Mouse (Mus musculus): Measurements from ENCODE around the gene Mesd. TPM values are rescaled to one million over a fixed set of nuclear protein-coding genes. Genes with fewer than 3 reads are reported as not detected.

Gene Mesd
- polyA plus RNA-seq, 1 experiment from 2014 or later, result 62.9 TPM

GRCm38 (mm10) chr7:83913405-83913932 lies 29.2 kb downstream of the Mesd start:
- no peaks in the 10 kb centered on the region for H3K36me3 ChIP-seq (ENCODE audit: control insufficient read depth, insufficient read depth, low read length)
- no peak for ATAC-seq (ENCODE audit: low FRiP score, low TSS enrichment)
- no peaks in the 10 kb centered on the region for H3K9me3 ChIP-seq (ENCODE audit: control insufficient read depth, low read length)
- H3K4me3 ChIP-seq (ENCODE audit: low read depth, low read length), result no peak overlapping the region
- H3K4me1 ChIP-seq (replicated peaks; ENCODE audit: control insufficient read depth, insufficient read depth), result no peaks in the 10 kb centered on the region
- H3K27ac ChIP-seq (replicated peaks), result no peak overlapping the region
- H3K27me3 ChIP-seq (ENCODE audit: control insufficient read depth, insufficient read depth, low read length), result no peaks in the 10 kb centered on the region
- DNase-seq (ENCODE audit: low spot score), result no peak
- no peak for TF ChIP-seq CTCF (IDR thresholded peaks at IDR 0.05; ENCODE audit: low read depth)
- no peak for TF ChIP-seq EP300 (optimal IDR thresholded peaks at IDR 0.05)
- no peak overlapping the region for H3K9ac ChIP-seq (ENCODE audit: low read length)
- WGBS, result 90% methylated on average over 6 of the region's 6 CpGs
- H3K4me2 ChIP-seq (replicated peaks; ENCODE audit: low read depth), result no peak overlapping the region

DNA sequence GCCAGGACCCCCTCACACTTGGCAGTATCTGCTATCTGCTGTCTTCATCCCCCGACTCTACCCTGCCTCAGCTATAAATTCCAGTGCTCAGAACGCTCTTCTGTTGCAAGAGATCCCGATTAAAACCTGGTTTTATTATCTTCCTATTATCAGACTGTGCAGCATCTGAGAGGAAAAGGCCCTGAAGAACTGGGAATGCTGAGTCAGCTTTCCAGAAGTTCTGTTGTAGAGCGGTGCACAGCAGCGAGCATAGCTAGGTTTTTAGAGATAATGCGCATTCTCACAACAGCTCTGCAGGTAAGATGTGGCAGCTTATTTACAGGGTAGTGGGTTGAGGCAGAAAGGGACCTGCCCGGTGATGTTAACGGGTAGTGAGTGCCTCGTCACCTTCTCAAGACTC lies 29.7 kb downstream of the Mesd start:
- Histone ChIP-seq H3K36me3 (ENCODE audit: control insufficient read depth, insufficient read depth, low read length) (no peaks in the 10 kb centered on the region), H3K27me3 (ENCODE audit: control insufficient read depth, insufficient read depth, low read length) (no peaks in the 10 kb centered on the region), H3K9me3 (ENCODE audit: control insufficient read depth, low read length) (no peaks in the 10 kb centered on the region), H3K9ac (ENCODE audit: low read length) (no peak overlapping the region), H3K27ac (replicated peaks) (no peak overlapping the region), H3K4me1 (replicated peaks; ENCODE audit: control insufficient read depth, insufficient read depth) (no peaks in the 10 kb centered on the region), H3K4me2 (replicated peaks; ENCODE audit: low read depth) (no peak overlapping the region), H3K4me3 (ENCODE audit: low read depth, low read length) (no peak overlapping the region)
- DNase-seq (ENCODE audit: low spot score) (no peak), ATAC-seq (ENCODE audit: low FRiP score, low TSS enrichment) (no peak)
- 77% methylated on average over 9 of the region's 9 CpGs for WGBS
- no peak for TF ChIP-seq EP300 (optimal IDR thresholded peaks at IDR 0.05)
- TF ChIP-seq CTCF (IDR thresholded peaks at IDR 0.05; ENCODE audit: low read depth), result no peak

GRCm38 (mm10) chr7:83914566-83914965 lies 30.3 kb downstream of the Mesd start:
- WGBS, result 0% methylated on average over 3 of the region's 3 CpGs

GRCm38 (mm10) chr7:83920241-83920640 lies 36.0 kb downstream of the Mesd start:
- Histone ChIP-seq H3K4me1 (replicated peaks; ENCODE audit: control insufficient read depth, insufficient read depth) (no peaks in the 10 kb centered on the region), H3K4me2 (replicated peaks; ENCODE audit: low read depth) (no peak overlapping the region), H3K9ac (ENCODE audit: low read length) (no peak overlapping the region), H3K4me3 (ENCODE audit: low read depth, low read length) (no peak overlapping the region), H3K9me3 (ENCODE audit: control insufficient read depth, low read length) (no peaks in the 10 kb centered on the region), H3K36me3 (ENCODE audit: control insufficient read depth, insufficient read depth, low read length) (no peaks in the 10 kb centered on the region), H3K27ac (replicated peaks) (no peak overlapping the region), H3K27me3 (ENCODE audit: control insufficient read depth, insufficient read depth, low read length) (no peaks in the 10 kb centered on the region)
- no peak for DNase-seq (ENCODE audit: low spot score)
- 57% methylated on average over 4 of the region's 4 CpGs for WGBS
- TF ChIP-seq CTCF (IDR thresholded peaks at IDR 0.05; ENCODE audit: low read depth) (no peak), EP300 (optimal IDR thresholded peaks at IDR 0.05) (no peak)
- ATAC-seq (ENCODE audit: low FRiP score, low TSS enrichment), result no peak

More at GRCm38 (mm10) chr7:83914566-83914965, 30.3 kb downstream of the Mesd start:
- no peak overlapping the region for H3K4me2 ChIP-seq (replicated peaks; ENCODE audit: low read depth)
- TF ChIP-seq EP300 (optimal IDR thresholded peaks at IDR 0.05), result no peak
- TF ChIP-seq CTCF (IDR thresholded peaks at IDR 0.05; ENCODE audit: low read depth), result peak; percentile 92
- no peaks in the 10 kb centered on the region for H3K36me3 ChIP-seq (ENCODE audit: control insufficient read depth, insufficient read depth, low read length)
- 0 out of 2 replicates have a peak, but pooled peaks have one; percentile 24 for ATAC-seq (ENCODE audit: low FRiP score, low TSS enrichment)
- no peaks in the 10 kb centered on the region for H3K27me3 ChIP-seq (ENCODE audit: control insufficient read depth, insufficient read depth, low read length)
- no peaks in the 10 kb centered on the region for H3K9me3 ChIP-seq (ENCODE audit: control insufficient read depth, low read length)
- H3K4me3 ChIP-seq (ENCODE audit: low read depth, low read length), result no peak overlapping the region
- peak; percentile 86 for DNase-seq (ENCODE audit: low spot score)
- H3K4me1 ChIP-seq (replicated peaks; ENCODE audit: control insufficient read depth, insufficient read depth), result no peaks in the 10 kb centered on the region
- H3K27ac ChIP-seq (replicated peaks), result no peak overlapping the region
- no peak overlapping the region for H3K9ac ChIP-seq (ENCODE audit: low read length)

GRCm38 (mm10) chr7:83921637-83922036 lies 37.4 kb downstream of the Mesd start:
- Histone ChIP-seq H3K27ac (replicated peaks) (no peak overlapping the region), H3K9me3 (ENCODE audit: control insufficient read depth, low read length) (no peaks in the 10 kb centered on the region), H3K4me3 (ENCODE audit: low read depth, low read length) (no peak overlapping the region), H3K36me3 (ENCODE audit: control insufficient read depth, insufficient read depth, low read length) (no peaks in the 10 kb centered on the region), H3K4me1 (replicated peaks; ENCODE audit: control insufficient read depth, insufficient read depth) (no peaks in the 10 kb centered on the region), H3K27me3 (ENCODE audit: control insufficient read depth, insufficient read depth, low read length) (no peaks in the 10 kb centered on the region), H3K4me2 (replicated peaks; ENCODE audit: low read depth) (no peak overlapping the region), H3K9ac (ENCODE audit: low read length) (no peak overlapping the region)
- WGBS, result 34% methylated on average over 3 of the region's 3 CpGs
- TF ChIP-seq EP300 (optimal IDR thresholded peaks at IDR 0.05), result no peak
- no peak for TF ChIP-seq CTCF (IDR thresholded peaks at IDR 0.05; ENCODE audit: low read depth)
- DNase-seq (ENCODE audit: low spot score) (no peak), ATAC-seq (ENCODE audit: low FRiP score, low TSS enrichment) (no peak)

DNA sequence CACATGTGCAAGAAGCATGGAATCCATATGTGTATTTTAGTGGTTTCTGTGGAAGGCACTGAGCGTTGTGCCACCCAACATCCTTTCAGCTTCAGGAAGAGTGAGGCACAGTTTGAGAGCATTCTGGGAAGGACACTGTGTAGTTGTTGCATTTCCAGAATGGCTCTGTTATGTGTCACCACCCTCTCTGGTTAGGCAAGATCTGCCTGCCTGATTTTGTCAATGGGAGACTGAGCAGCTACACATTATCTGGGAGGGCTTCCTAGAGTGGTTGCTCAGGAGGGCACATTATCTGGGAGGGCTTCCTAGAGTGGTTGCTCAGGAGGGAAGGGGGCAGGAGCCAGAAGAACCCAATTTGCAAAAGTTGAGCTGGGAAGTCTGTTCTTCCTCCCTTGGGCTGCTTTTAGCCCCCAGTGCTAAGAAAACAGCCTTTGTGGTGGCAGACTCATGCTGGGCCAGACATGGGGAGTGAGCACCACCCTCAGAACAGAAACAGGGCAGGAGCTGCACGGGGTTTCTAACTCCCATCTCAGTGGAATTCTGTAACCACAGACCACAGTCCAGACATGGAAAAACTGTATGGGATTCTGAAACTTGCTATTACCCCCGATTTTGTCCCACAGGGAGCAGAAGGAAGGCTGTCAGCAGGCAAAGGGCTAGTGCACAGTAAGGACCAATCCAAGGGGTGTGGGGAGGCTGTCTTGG lies 54.9 kb downstream of the Mesd start:
- no peaks in the 10 kb centered on the region for H3K9me3 ChIP-seq (ENCODE audit: control insufficient read depth, low read length)
- WGBS, result 71% methylated on average over 3 of the region's 3 CpGs
- H3K36me3 ChIP-seq (ENCODE audit: control insufficient read depth, insufficient read depth, low read length), result no peaks in the 10 kb centered on the region
- DNase-seq (ENCODE audit: low spot score) (no peak), ATAC-seq (ENCODE audit: low FRiP score, low TSS enrichment) (no peak)
- no peak overlapping the region for H3K27ac ChIP-seq (replicated peaks)
- no peak overlapping the region for H3K9ac ChIP-seq (ENCODE audit: low read length)
- no peaks in the 10 kb centered on the region for H3K27me3 ChIP-seq (ENCODE audit: control insufficient read depth, insufficient read depth, low read length)
- no peaks in the 10 kb centered on the region for H3K4me1 ChIP-seq (replicated peaks; ENCODE audit: control insufficient read depth, insufficient read depth)
- H3K4me2 ChIP-seq (replicated peaks; ENCODE audit: low read depth), result no peak overlapping the region
- no peak overlapping the region for H3K4me3 ChIP-seq (ENCODE audit: low read depth, low read length)
- TF ChIP-seq CTCF (IDR thresholded peaks at IDR 0.05; ENCODE audit: low read depth) (no peak), EP300 (optimal IDR thresholded peaks at IDR 0.05) (no peak)
